Mouse (Mus musculus) G1E (cell line): Measurements from ENCODE around the gene Zfp456.

Experiments
- CTCF ChIP-seq: IDR thresholded peaks from 2 replicates; pipeline ENCODE4 v1.5.1; 2012; ENCODE audit warnings: low read depth, low read length, inconsistent platforms, mixed read lengths
- GATA1 ChIP-seq: IDR thresholded peaks from 2 replicates; pipeline ENCODE4 v1.6.1; 2012; ENCODE audit warnings: borderline replicate concordance, low read length, inconsistent platforms, mixed read lengths
- GATA2 ChIP-seq: IDR thresholded peaks from 2 replicates; pipeline ENCODE4 v1.6.1; 2012; ENCODE audit warnings: low read depth, low read length, inconsistent platforms, borderline replicate concordance
- POLR2AphosphoS5 ChIP-seq: IDR thresholded peaks from 2 replicates; pipeline ENCODE4 v1.6.1; 2012; ENCODE audit warnings: low read depth, low read length, inconsistent platforms; ENCODE audit not compliant: insufficient replicate concordance

DNA sequence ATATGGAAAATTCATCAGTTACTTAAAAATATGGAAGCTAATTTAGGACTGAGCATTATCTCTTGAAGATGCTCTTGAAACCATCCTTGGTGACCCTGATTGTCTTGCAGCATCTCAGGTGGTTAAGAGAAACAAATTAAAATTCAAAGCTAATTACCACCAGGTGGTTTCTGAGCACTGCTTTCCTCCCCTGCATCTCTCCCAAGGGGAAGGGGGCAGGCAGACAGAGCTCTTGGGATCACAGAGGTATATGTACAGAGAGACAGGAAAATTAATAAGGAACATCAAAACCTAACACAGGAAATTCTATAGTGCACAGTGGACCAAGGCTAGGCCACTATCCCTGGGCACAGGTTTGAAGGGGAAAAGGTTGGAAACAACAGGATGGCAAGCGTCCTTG, 42.7 kb downstream of the Zfp456 start:
- TF ChIP-seq CTCF, result no peak
- TF ChIP-seq GATA2, result no peak
- no peak for TF ChIP-seq GATA1
- no peak for TF ChIP-seq POLR2AphosphoS5
